Mouse (Mus musculus) bone marrow macrophage, adult 2 months (primary cell): ENCODE measurements at regions not wholly inside any gene's neighbourhood (a gene's known extent, or its start where the extent isn't known, plus 50 kb on each side); places are given as distances from the start of the nearest gene placed in this dataset.

Source experiments
- H3K27ac ChIP-seq: 2 replicates; pipeline ENCODE4 v1.5.1; 2012; ENCODE audit warnings: low read depth, low read length; ENCODE audit not compliant: insufficient read depth
- H3K4me1 ChIP-seq: 2 replicates; pipeline ENCODE4 v1.6.1; 2012; ENCODE audit warnings: low read length; ENCODE audit not compliant: control insufficient read depth, insufficient read depth
- H3K4me3 ChIP-seq: 2 replicates; pipeline ENCODE4 v1.5.1; 2012; ENCODE audit warnings: mild to moderate bottlenecking, low read length, moderate library complexity; ENCODE audit not compliant: insufficient read depth
- CTCF ChIP-seq: IDR thresholded peaks from 2 replicates; pipeline ENCODE4 v1.5.1; 2012; ENCODE audit warnings: low read depth, mild to moderate bottlenecking, low read length, moderate library complexity
- POLR2A ChIP-seq: IDR thresholded peaks from 2 replicates; pipeline ENCODE4 v1.6.1; 2012; ENCODE audit warnings: mild to moderate bottlenecking, low read depth, low read length, borderline replicate concordance

GRCm38 (mm10) chr12:71426023-71426719 is 116.5 kb downstream of the Dact1 start:
- no peak for TF ChIP-seq CTCF
- TF ChIP-seq POLR2A, result no peak
- Histone ChIP-seq H3K4me1 (no peaks in the 10 kb centered on the region), H3K4me3 (no peak overlapping the region), H3K27ac (no peak overlapping the region)

- H3K4me3 ChIP-seq, result no peak overlapping the region
- H3K4me1 ChIP-seq, result no peaks in the 10 kb centered on the region
- H3K27ac ChIP-seq, result no peak overlapping the region
- TF ChIP-seq CTCF, result no peak
- TF ChIP-seq POLR2A, result no peak
Measured at GRCm38 (mm10) chr12:71427974-71428373, 118.3 kb downstream of the Dact1 start.

- H3K4me1 ChIP-seq, result no peaks in the 10 kb centered on the region
- H3K4me3 ChIP-seq, result no peak overlapping the region
- H3K27ac ChIP-seq, result no peak overlapping the region
- TF ChIP-seq POLR2A (no peak), CTCF (no peak)
Measured at GRCm38 (mm10) chr12:71429561-71430200, 120.0 kb downstream of the Dact1 start.

- Histone ChIP-seq H3K4me3 (no peak overlapping the region), H3K27ac (no peak overlapping the region), H3K4me1 (no peaks in the 10 kb centered on the region)
- TF ChIP-seq POLR2A (no peak), CTCF (no peak)
Measured at GRCm38 (mm10) chr12:71430331-71430730, 120.6 kb downstream of the Dact1 start.

- no peak overlapping the region for H3K27ac ChIP-seq
- TF ChIP-seq CTCF, result no peak
- no peak for TF ChIP-seq POLR2A
- H3K4me1 ChIP-seq, result no peaks in the 10 kb centered on the region
- H3K4me3 ChIP-seq, result no peak overlapping the region
Measured at GRCm38 (mm10) chr12:71431116-71431515, 121.4 kb downstream of the Dact1 start.

- Histone ChIP-seq H3K27ac (no peak overlapping the region), H3K4me3 (no peak overlapping the region), H3K4me1 (peaks cover 17% of the 10 kb centered on the region)
- TF ChIP-seq CTCF, result no peak
- no peak for TF ChIP-seq POLR2A
Measured at GRCm38 (mm10) chr12:71433549-71434200, 124.0 kb downstream of the Dact1 start.

- H3K27ac ChIP-seq, result peak overlapping the region; percentile 40
- TF ChIP-seq POLR2A (no peak), CTCF (peak; percentile 43; the same call in 1 of the 2 replicates)
- H3K4me1 ChIP-seq, result peaks cover 20% of the 10 kb centered on the region
- H3K4me3 ChIP-seq, result no peak overlapping the region
Measured at GRCm38 (mm10) chr12:71438254-71438653, 128.6 kb downstream of the Dact1 start.

GRCm38 (mm10) chr12:71440863-71441262 is 131.2 kb downstream of the Dact1 start:
- TF ChIP-seq CTCF (no peak), POLR2A (no peak)
- peaks cover 20% of the 10 kb centered on the region for H3K4me1 ChIP-seq
- H3K4me3 ChIP-seq, result no peak overlapping the region
- H3K27ac ChIP-seq, result no peak overlapping the region

GRCm38 (mm10) chr12:71441272-71441671 is 131.6 kb downstream of the Dact1 start:
- TF ChIP-seq CTCF (no peak), POLR2A (no peak)
- H3K4me3 ChIP-seq, result no peak overlapping the region
- H3K4me1 ChIP-seq, result peaks cover 20% of the 10 kb centered on the region
- H3K27ac ChIP-seq, result no peak overlapping the region
